Mouse (Mus musculus) spleen, adult 2 months (tissue): Measurements from ENCODE around the gene Nek8.

ENCODE experiments used
- CTCF ChIP-seq: fragments of 200-500 bp; IDR thresholded peaks from 2 replicates; pipeline ENCODE4 v1.5.1; 2011; ENCODE audit warnings: mild to moderate bottlenecking, inconsistent platforms; ENCODE audit not compliant: insufficient read depth, insufficient read length, insufficient replicate concordance; ENCODE audit errors: extremely low read depth
- POLR2A ChIP-seq: fragments of 200-500 bp; IDR thresholded peaks from 2 replicates; pipeline ENCODE4 v1.6.1; 2011; ENCODE audit warnings: low read depth, low read length, inconsistent platforms

DNA sequence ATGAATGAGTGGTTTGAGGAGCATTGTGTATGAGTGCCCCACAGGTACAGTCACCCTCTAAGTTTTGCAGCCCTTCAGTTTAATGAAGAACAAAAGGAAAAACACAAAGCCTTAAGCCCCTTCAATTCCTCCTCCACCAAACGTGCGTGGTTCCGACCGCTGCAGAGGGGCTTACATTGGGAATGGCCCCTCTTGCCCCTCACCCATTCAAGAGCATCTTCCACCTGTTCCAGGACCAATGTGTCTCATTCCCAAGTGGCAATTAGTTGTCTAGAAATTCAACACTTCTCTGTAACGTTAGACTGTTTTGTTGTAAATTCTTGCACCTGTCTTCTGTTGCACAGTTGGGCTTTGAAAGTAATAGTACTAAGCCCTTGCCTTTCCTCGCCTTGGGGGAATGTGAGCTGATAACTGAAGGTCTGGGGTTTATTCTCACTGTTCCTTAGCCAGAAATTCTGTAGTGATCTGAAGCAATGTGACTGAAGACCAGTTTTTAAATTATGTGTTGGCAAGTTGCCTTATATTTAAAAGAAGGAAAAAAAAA is 20.2 kb downstream of the Nek8 start:
- TF ChIP-seq CTCF, result no peak
- TF ChIP-seq POLR2A, result no peak
